Mouse (Mus musculus): ENCODE data around the gene Nudt16. TPM values are rescaled to one million over a fixed set of nuclear protein-coding genes. Genes with fewer than 3 reads are reported as not detected.
"Not testable (repeated sequence)": the region's sequence is repeated elsewhere in the genome, so short reads cannot be mapped to it uniquely, and the experiment has no call there.

Gene Nudt16
- total RNA-seq (2015; ENCODE audit: low replicate concordance) = 1.9 and 12.7 TPM in 2 replicates
- 0.51 and 1.3 TPM in 2 replicates for total RNA-seq (2017; ENCODE audit: low replicate concordance)

GRCm38 (mm10) chr9:105131253-105132001 is at the start of gene Nudt16:
Gene Nudt16, minus strand, starts transcription at chr9:105131824.
- peak; percentile 99 for ATAC-seq (replicated peaks; ENCODE audit: low FRiP score, poor library complexity, severe bottlenecking)

GRCm38 (mm10) chr9:105144992-105145391 is 13.4 kb upstream of the Nudt16 start, which contains the start of gene 1700080E11Rik:
Gene 1700080E11Rik, minus strand, starts transcription at chr9:105145092.
- no peak for ATAC-seq (replicated peaks; ENCODE audit: low FRiP score, poor library complexity, severe bottlenecking)

GRCm38 (mm10) chr9:105139204-105139603 is 7.6 kb upstream of the Nudt16 start:
- ATAC-seq (replicated peaks; ENCODE audit: low FRiP score, poor library complexity, severe bottlenecking) = no peak

GRCm38 (mm10) chr9:105136404-105136803 is 4.8 kb upstream of the Nudt16 start:
- ATAC-seq (replicated peaks; ENCODE audit: low FRiP score, poor library complexity, severe bottlenecking) = no peak

- no peak for ATAC-seq (replicated peaks; ENCODE audit: low FRiP score, poor library complexity, severe bottlenecking)
Observed at GRCm38 (mm10) chr9:105134536-105134935, 2.9 kb upstream of the Nudt16 start.

GRCm38 (mm10) chr9:105132002-105132367 is 361 bp upstream of the Nudt16 start:
- peak; percentile 22 for ATAC-seq (replicated peaks; ENCODE audit: low FRiP score, poor library complexity, severe bottlenecking)

GRCm38 (mm10) chr9:105130331-105130730 is 1.3 kb downstream of the Nudt16 start:
- no peak for ATAC-seq (replicated peaks; ENCODE audit: low FRiP score, poor library complexity, severe bottlenecking)

GRCm38 (mm10) chr9:105125206-105125605 is 6.4 kb downstream of the Nudt16 start:
- ATAC-seq (replicated peaks; ENCODE audit: low FRiP score, poor library complexity, severe bottlenecking) = not testable (repeated sequence)

- no peak for ATAC-seq (replicated peaks; ENCODE audit: low FRiP score, poor library complexity, severe bottlenecking)
Observed at GRCm38 (mm10) chr9:105103893-105104292, 27.7 kb downstream of the Nudt16 start.

GRCm38 (mm10) chr9:105101911-105102310 is 29.7 kb downstream of the Nudt16 start:
- no peak for ATAC-seq (replicated peaks; ENCODE audit: low FRiP score, poor library complexity, severe bottlenecking)

GRCm38 (mm10) chr9:105100807-105101570 is 30.6 kb downstream of the Nudt16 start:
- no peak for ATAC-seq (replicated peaks; ENCODE audit: low FRiP score, poor library complexity, severe bottlenecking)

- no peak for ATAC-seq (replicated peaks; ENCODE audit: low FRiP score, poor library complexity, severe bottlenecking)
Observed at GRCm38 (mm10) chr9:105080246-105080645, 51.4 kb downstream of the Nudt16 start.

Other genes starting within 250 kb of the Nudt16 start
- gene Mrpl3, start 78.6 kb downstream of the Nudt16 start, total RNA-seq (2015; ENCODE audit: low replicate concordance) = 16.5 and 32.0 TPM in 2 replicates
- gene Mrpl3, start 78.6 kb downstream of the Nudt16 start, total RNA-seq (2017; ENCODE audit: low replicate concordance) = 19.8 and 22.4 TPM in 2 replicates
- gene 1700080E11Rik, start 13.3 kb upstream of the Nudt16 start, total RNA-seq (2015; ENCODE audit: low replicate concordance) = not detected in 2 replicates
- gene 1700080E11Rik, start 13.3 kb upstream of the Nudt16 start, total RNA-seq (2017; ENCODE audit: low replicate concordance) = not detected in 2 replicates

All from erythroblast, adult 5-6 weeks (primary cell).